Mouse (Mus musculus): Measurements from ENCODE around the gene Aftph.
"Not testable (repeated sequence)": the region's sequence is repeated elsewhere in the genome, so short reads cannot be mapped to it uniquely, and the experiment has no call there.

Gene Aftph

GRCm38 (mm10) chr11:20741201-20742100, at the start of gene Aftph:
TSS of gene Aftph (minus strand) at chr11:20741589.
- in situ Hi-C loops (cut with MboI, MseI), result no loop called here

GRCm38 (mm10) chr11:20789015-20789414, 47.6 kb upstream of the Aftph start:
- in situ Hi-C loops (cut with MboI, MseI), result loop anchor here (5.0 to 25.0 kb wide), 3 partner anchors 76 to 673 kb away; no protein-coding TSS in a partner anchor

- in situ Hi-C loops (cut with MboI, MseI), result loop anchor here (5.0 to 25.0 kb wide), 3 partner anchors 77 to 674 kb away; no protein-coding TSS in a partner anchor
Measured at GRCm38 (mm10) chr11:20788070-20788469, 46.7 kb upstream of the Aftph start.

- in situ Hi-C loops (cut with MboI, MseI), result loop anchor here (5.0 to 25.0 kb wide), 3 partner anchors 79 to 676 kb away; no protein-coding TSS in a partner anchor
Measured at GRCm38 (mm10) chr11:20786191-20786590, 44.8 kb upstream of the Aftph start.

GRCm38 (mm10) chr11:20785186-20785585, 43.8 kb upstream of the Aftph start:
- in situ Hi-C loops (cut with MboI, MseI), result loop anchor here (5.0 to 25.0 kb wide), 3 partner anchors 80 to 677 kb away; no protein-coding TSS in a partner anchor

GRCm38 (mm10) chr11:20784776-20785175, 43.4 kb upstream of the Aftph start:
- in situ Hi-C loops (cut with MboI, MseI), result loop anchor here (5.0 to 25.0 kb wide), 3 partner anchors 80 to 678 kb away; no protein-coding TSS in a partner anchor

- in situ Hi-C loops (cut with MboI, MseI), result loop anchor here (10.0 to 25.0 kb wide), 2 partner anchors 81 to 679 kb away; no protein-coding TSS in a partner anchor
Measured at GRCm38 (mm10) chr11:20783467-20783866, 42.1 kb upstream of the Aftph start.

GRCm38 (mm10) chr11:20782620-20783019, 41.2 kb upstream of the Aftph start:
- in situ Hi-C loops (cut with MboI, MseI), result loop anchor here (10.0 to 25.0 kb wide), 2 partner anchors 82 to 680 kb away; no protein-coding TSS in a partner anchor

GRCm38 (mm10) chr11:20780312-20780711, 38.9 kb upstream of the Aftph start:
- in situ Hi-C loops (cut with MboI, MseI), result loop anchor here (10.0 to 25.0 kb wide), 2 partner anchors 84 to 682 kb away; no protein-coding TSS in a partner anchor

GRCm38 (mm10) chr11:20778861-20779563, 37.6 kb upstream of the Aftph start:
- in situ Hi-C loops (cut with MboI, MseI), result loop anchor here (25.0 kb wide), 1 partner anchor 683 kb away; no protein-coding TSS in a partner anchor

GRCm38 (mm10) chr11:20778298-20778697, 36.9 kb upstream of the Aftph start:
- in situ Hi-C loops (cut with MboI, MseI), result loop anchor here (25.0 kb wide), 1 partner anchor 684 kb away; no protein-coding TSS in a partner anchor

- in situ Hi-C loops (cut with MboI, MseI), result loop anchor here (25.0 kb wide), 1 partner anchor 686 kb away; no protein-coding TSS in a partner anchor
Measured at GRCm38 (mm10) chr11:20776668-20777067, 35.3 kb upstream of the Aftph start.

- in situ Hi-C loops (cut with MboI, MseI), result no loop called here
Measured at GRCm38 (mm10) chr11:20772642-20773041, 31.3 kb upstream of the Aftph start.

- in situ Hi-C loops (cut with MboI, MseI), result not testable (repeated sequence)
Measured at GRCm38 (mm10) chr11:20771827-20772226, 30.4 kb upstream of the Aftph start.

- in situ Hi-C loops (cut with MboI, MseI), result not testable (repeated sequence)
Measured at GRCm38 (mm10) chr11:20761984-20762383, 20.6 kb upstream of the Aftph start.

- in situ Hi-C loops (cut with MboI, MseI), result no loop called here
Measured at GRCm38 (mm10) chr11:20750573-20750972, 9.2 kb upstream of the Aftph start.

GRCm38 (mm10) chr11:20743353-20743752, 2.0 kb upstream of the Aftph start:
- in situ Hi-C loops (cut with MboI, MseI), result no loop called here

GRCm38 (mm10) chr11:20742361-20742897, 1.0 kb upstream of the Aftph start:
- in situ Hi-C loops (cut with MboI, MseI), result no loop called here

- in situ Hi-C loops (cut with MboI, MseI), result no loop called here
Measured at GRCm38 (mm10) chr11:20740481-20741200, 748 bp downstream of the Aftph start.

GRCm38 (mm10) chr11:20734066-20734465, 7.3 kb downstream of the Aftph start:
- in situ Hi-C loops (cut with MboI, MseI), result no loop called here

Measured in T-helper 2 cell (primary cell).